Mouse (Mus musculus) kidney, embryonic 14.5 days (tissue): ENCODE measurements around the gene Lmntd1. TPM values are rescaled to one million over a fixed set of nuclear protein-coding genes. Genes with fewer than 3 reads are reported as not detected.

Experiments used
- ATAC-seq: fragments of 200-750 bp; cut with Nextera tagmentation; 2 replicates; pipeline ENCODE4 v1.8.0; 2017; ENCODE audit warnings: moderate number of reproducible peaks, mild to moderate bottlenecking, moderate TSS enrichment, moderate library complexity; ENCODE audit not compliant: low FRiP score, low TSS enrichment
- H3K27ac ChIP-seq: fragments of 300-500 bp; sonication (generic); 2 replicates; pipeline ENCODE4 v1.5.1; 2014; ENCODE audit warnings: low read depth, mild to moderate bottlenecking, low read length, moderate library complexity, mixed read lengths
- H3K27me3 ChIP-seq: fragments of 300-500 bp; sonication (generic); 2 replicates; pipeline ENCODE4 v1.6.1; 2014; ENCODE audit warnings: mild to moderate bottlenecking, low read length; ENCODE audit not compliant: control insufficient read depth, insufficient read depth
- H3K36me3 ChIP-seq: fragments of 300-500 bp; sonication (generic); 2 replicates; pipeline ENCODE4 v1.6.1; 2014; ENCODE audit warnings: low read length, mixed read lengths; ENCODE audit not compliant: control insufficient read depth, insufficient read depth
- H3K4me1 ChIP-seq: fragments of 300-500 bp; sonication (generic); 2 replicates; pipeline ENCODE4 v1.6.1; 2014; ENCODE audit warnings: low read length, mixed read lengths; ENCODE audit not compliant: control insufficient read depth, insufficient read depth
- H3K4me2 ChIP-seq: fragments of 300-500 bp; sonication (generic); replicated peaks from 2 replicates; pipeline ENCODE4 v1.6.1; 2014; ENCODE audit warnings: low read depth, mild to moderate bottlenecking, low read length
- H3K4me3 ChIP-seq: fragments of 300-500 bp; sonication (generic); 2 replicates; pipeline ENCODE4 v1.5.1; 2014; ENCODE audit warnings: mild to moderate bottlenecking, low read length
- H3K9ac ChIP-seq: fragments of 300-500 bp; sonication (generic); 2 replicates; pipeline ENCODE4 v1.6.1; 2014; ENCODE audit warnings: low read depth, mild to moderate bottlenecking, low read length, moderate library complexity
- H3K9me3 ChIP-seq: fragments of 300-500 bp; sonication (generic); 2 replicates; pipeline ENCODE4 v1.6.1; 2016; ENCODE audit warnings: low read length; ENCODE audit not compliant: control insufficient read depth
- WGBS: fragments of 180-500 bp; shearing (Covaris S2); extraction: QIAGEN DNeasy Blood & Tissue Kit; methylation state at CpG from one replicate; pipeline ENCODE4 v1.1.7; 2014; 5-methylcytosine and 5-hydroxymethylcytosine counted together
- polyA plus RNA-seq: library from polyadenylated mRNA; unstranded; fragments of >200 nt; fragmentation: Nextera tagmentation; extraction: Ambion mirVana; gene quantifications from 2 replicates; pipeline ENCODE4 v1.2.1, GENCODE M21; 2014

Gene Lmntd1
- polyA plus RNA-seq, 1 experiment from 2014 or later, result 2.0 TPM

DNA sequence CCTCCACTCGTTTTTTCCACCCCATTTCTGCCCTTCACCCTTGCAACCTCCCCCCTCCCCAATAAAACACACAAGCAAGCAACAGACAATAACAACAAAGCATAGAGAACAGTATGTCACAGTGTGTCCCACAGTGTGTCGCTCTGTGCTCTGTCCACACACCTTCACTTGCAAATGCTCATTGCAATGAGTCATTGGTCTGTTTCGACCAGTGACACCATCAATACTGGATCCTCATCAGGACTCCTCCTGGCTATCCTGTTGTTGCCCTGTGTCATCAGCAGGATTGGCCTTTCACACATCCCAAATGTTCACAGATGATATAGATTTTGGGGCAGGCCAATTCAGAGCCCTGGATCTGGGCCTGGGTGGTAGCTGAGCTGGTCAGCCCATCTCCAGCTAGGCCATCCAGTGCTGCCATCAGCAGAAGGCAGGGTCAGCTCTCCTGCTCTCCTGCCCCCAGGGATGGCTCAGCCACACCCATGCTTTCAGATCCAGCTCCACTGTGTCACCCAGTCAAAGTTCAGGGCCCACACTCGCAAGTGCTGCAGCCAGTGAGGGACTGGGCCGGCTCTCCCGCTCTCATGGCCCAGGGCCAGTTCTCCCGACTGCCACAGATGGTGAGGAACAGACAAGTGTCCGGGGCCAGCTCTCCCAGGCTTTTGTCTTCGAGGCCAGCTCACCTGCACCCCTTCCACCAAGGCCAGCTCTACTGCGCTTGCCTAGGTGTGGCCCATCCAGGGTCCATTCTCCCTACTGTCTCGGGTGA, 267.1 kb downstream of the Lmntd1 start:
- Histone ChIP-seq H3K36me3 (no peaks in the 10 kb centered on the region), H3K9me3 (no peaks in the 10 kb centered on the region), H3K4me1 (no peaks in the 10 kb centered on the region), H3K4me2 (no peak overlapping the region), H3K27me3 (no peaks in the 10 kb centered on the region), H3K9ac (no peak overlapping the region), H3K27ac (no peak overlapping the region), H3K4me3 (no peak overlapping the region)
- WGBS, result 79% methylated on average over 11 of the region's 11 CpGs
- ATAC-seq, result no peak

DNA sequence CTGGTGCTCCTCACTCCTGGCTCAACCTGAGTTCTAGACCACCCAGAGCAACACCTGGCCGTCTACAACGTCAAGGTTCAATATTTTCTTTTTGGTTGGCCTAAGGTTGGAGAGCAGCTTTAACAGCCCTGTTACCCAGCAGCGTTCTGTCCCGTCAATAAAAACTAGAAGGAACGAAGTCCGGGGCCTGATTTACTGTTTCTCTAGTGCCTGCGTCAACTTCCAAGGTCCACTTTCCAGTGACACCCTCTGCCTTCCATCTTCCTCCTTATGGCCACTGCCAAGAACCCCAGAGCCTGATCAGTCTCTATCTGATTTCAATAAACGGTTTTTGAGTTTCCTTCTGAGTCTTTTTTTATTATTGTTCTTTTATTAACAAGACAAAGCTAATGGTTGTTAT, 267.8 kb downstream of the Lmntd1 start:
- Histone ChIP-seq H3K36me3 (no peaks in the 10 kb centered on the region), H3K9me3 (no peaks in the 10 kb centered on the region), H3K4me1 (no peaks in the 10 kb centered on the region), H3K27ac (no peak overlapping the region), H3K4me3 (no peak overlapping the region), H3K9ac (no peak overlapping the region), H3K4me2 (no peak overlapping the region), H3K27me3 (no peaks in the 10 kb centered on the region)
- 65% methylated on average over 8 of the region's 8 CpGs for WGBS
- no peak for ATAC-seq

DNA sequence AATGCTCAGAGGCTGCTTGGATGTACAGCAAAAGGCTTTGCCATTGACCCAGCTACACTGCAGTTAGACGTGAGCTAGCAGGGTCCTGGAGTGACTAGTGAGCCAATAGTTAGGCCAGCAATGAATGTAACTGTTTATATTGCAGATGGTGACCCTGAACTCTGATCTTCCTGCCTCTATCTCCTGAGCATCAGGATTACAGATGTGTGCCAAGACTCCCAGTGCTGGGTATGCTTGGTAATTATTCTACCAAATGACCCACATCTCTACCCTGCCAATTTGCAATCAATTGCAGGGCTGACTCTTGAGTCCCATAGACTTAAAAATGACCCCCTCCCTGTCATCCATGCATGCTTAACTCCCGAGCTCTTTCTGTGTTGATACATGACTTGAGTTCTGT, 269.4 kb downstream of the Lmntd1 start:
- Histone ChIP-seq H3K27me3 (no peaks in the 10 kb centered on the region), H3K4me1 (no peaks in the 10 kb centered on the region), H3K4me2 (no peak overlapping the region), H3K4me3 (no peak overlapping the region), H3K9me3 (no peaks in the 10 kb centered on the region), H3K36me3 (no peaks in the 10 kb centered on the region), H3K9ac (no peak overlapping the region), H3K27ac (no peak overlapping the region)
- WGBS, result 76% methylated on average over 2 of the region's 2 CpGs
- ATAC-seq, result no peak

DNA sequence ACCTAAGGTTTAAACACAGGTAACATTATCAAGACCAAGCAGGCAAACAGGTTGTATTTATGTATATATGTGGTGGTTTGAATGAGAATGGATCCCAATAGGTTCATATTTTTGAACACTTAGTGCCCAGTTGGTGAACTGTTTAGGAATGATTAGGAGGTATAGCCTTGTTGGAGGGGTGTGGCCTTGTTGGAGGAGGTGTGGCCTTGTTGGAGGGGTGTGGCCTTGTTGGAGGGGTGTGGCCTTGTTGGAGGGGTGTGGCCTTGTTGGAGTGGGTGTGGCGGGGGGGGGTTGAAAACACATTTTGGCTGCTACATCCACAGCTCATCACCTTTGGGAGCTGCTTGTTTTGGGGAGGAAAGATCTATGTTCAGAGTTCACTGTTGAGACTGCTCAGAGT, 270.7 kb downstream of the Lmntd1 start:
- Histone ChIP-seq H3K4me3 (no peak overlapping the region), H3K4me1 (no peaks in the 10 kb centered on the region; the same call in 1 of the 2 replicates)
- no peak for ATAC-seq

DNA sequence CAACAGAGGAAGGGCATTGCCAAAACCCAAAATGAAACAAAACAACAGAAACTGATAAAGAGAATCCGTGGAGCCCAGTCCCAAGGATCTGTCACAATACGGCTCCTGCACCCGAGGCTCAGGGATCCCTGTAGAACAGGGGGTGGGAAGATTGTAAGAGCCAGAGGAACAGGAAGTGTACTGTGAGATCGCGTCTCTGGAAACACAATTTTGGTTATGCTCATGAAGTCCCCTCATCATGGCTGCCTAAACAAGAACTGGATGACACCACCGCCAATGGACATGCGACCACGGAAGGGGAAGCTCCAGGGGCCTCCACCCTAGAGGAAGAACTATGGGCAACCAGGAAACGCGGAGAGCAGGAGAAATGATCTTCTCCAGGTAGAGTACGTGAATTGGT, 271.3 kb downstream of the Lmntd1 start:
- Histone ChIP-seq H3K9me3 (no peaks in the 10 kb centered on the region), H3K9ac (no peak overlapping the region), H3K4me2 (no peak overlapping the region), H3K27ac (no peak overlapping the region), H3K4me1 (no peaks in the 10 kb centered on the region; the same call in 1 of the 2 replicates), H3K36me3 (no peaks in the 10 kb centered on the region), H3K4me3 (no peak overlapping the region), H3K27me3 (no peaks in the 10 kb centered on the region)
- ATAC-seq, result no peak
- whole genome bisulfite sequencing, result 89% methylated on average over 11 of the region's 11 CpGs

More for the DNA sequence above, 270.7 kb downstream of the Lmntd1 start:
- no peak overlapping the region for H3K27ac ChIP-seq
- WGBS, result 82% methylated on average over 1 of the region's 1 CpGs
- H3K36me3 ChIP-seq, result no peaks in the 10 kb centered on the region
- H3K9me3 ChIP-seq, result no peaks in the 10 kb centered on the region
- no peak overlapping the region for H3K9ac ChIP-seq
- no peak overlapping the region for H3K4me2 ChIP-seq
- H3K27me3 ChIP-seq, result no peaks in the 10 kb centered on the region

DNA sequence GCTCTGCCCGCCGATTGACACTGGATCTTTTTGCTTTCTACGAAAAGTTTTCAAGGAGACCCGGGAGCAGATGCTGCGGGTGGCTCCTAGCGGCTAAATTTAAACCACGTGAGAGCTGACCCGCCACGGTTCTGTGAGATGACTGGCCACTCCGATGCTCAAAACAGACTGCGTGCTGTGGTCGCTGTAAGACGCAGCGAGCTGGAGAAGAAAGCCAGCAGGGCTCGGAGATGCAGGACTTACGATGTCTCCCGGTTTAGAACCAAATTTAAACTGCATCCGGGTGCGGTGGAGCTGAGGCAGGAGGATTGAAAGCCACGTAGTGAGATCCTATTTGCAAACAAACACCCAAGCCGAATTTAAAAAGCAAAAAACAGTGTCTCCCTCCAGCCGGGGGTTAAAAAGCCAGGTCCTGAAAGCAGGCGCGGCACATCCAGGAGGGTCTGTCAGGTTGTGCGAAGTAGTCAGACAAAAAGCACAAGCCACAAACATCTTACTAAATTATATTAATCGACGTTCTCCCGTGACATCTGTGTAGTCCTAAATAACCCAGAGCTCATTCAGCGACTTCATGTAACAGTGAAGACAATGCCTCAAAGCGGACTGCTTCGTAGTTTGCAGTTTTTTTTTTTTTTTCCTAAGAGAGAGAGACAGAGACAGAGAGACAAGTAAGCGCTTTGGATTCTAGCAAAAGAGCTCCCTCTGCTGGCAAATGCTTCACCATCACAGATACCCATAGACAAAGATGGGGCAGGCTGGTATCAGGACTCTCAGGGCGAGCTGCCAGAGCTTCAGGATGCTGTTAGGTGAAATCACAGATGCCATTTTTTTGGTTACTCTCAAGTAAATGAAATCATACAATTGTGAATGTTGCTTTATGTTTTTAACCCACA, 272.6 kb downstream of the Lmntd1 start:
- Histone ChIP-seq H3K36me3 (no peaks in the 10 kb centered on the region), H3K4me1 (no peaks in the 10 kb centered on the region; the same call in 1 of the 2 replicates), H3K27me3 (no peaks in the 10 kb centered on the region), H3K4me3 (peak overlapping the region; percentile 48), H3K9me3 (no peaks in the 10 kb centered on the region), H3K27ac (peak overlapping the region; percentile 69), H3K4me2 (peak overlapping the region; percentile 94), H3K9ac (peak overlapping the region; percentile 54)
- ATAC-seq, result peak; percentile 28
- WGBS, result under 1% methylated on average over 33 of the region's 33 CpGs

DNA sequence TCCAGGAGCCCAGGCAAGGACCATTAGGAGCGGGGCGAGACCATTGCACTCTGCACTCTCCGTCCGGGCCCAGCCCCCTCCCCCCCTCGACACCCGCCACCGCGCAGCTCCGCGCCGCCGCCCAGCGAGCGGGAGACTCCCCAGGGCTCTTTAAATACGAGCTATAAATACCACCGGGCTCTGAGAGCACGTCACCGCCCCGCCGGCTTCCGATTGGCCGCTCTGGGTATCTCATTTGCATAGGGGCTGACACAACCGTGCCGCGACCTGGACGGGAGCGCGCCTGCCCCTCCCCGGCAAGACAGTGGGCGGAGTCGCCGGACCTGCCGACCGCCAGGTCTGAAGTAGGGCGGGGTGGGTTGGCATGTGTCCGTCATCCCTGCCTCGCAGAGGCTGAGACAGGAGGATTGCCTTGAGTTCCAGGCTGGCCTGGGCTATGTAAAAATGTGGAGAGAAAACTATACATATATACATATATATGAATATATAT, 273.4 kb downstream of the Lmntd1 start:
- H3K4me2 ChIP-seq, result peak overlapping the region; percentile 94
- no peaks in the 10 kb centered on the region; the same call in 1 of the 2 replicates for H3K4me1 ChIP-seq
- H3K4me3 ChIP-seq, result peak overlapping the region; percentile 48
- H3K27ac ChIP-seq, result peak overlapping the region; percentile 85
- WGBS, result under 1% methylated on average over 35 of the region's 37 CpGs
- ATAC-seq, result peak; percentile 97
- no peaks in the 10 kb centered on the region for H3K9me3 ChIP-seq
- H3K9ac ChIP-seq, result peak overlapping the region; percentile 28; the same call in 1 of the 2 replicates
- H3K27me3 ChIP-seq, result no peaks in the 10 kb centered on the region
- no peaks in the 10 kb centered on the region for H3K36me3 ChIP-seq

DNA sequence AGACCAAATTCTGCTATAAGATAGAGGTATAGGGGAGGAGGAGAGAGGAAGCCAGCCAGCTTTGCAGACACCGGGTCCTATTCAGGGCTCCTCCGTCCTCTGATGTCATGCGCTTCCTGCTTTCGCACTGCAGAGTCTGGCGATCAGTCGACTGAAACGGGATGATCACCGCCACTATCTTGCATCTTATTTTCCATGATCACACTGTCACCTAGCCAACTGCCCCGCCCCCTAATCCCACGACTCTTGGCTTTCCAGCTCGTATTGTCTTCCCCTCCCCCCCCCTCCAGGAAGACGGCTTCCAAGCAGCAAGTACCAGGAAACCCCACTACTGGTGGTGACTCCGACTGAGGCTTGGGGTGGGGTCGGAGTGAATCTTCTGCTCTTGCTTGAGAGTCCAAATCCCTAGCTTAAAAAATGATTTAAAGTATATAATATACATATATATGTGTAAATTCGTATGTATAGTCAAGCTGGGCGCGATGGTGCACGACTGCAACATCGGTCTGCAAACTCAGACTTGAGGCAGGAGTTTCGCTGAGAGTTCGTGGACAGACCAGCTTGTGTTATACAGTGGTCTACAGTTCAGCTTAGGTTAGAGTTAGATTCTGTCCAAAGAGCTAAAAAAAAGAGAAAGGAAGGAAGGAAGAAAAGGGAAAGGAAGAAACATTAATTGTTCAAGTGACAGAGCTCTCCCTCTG, 274.0 kb downstream of the Lmntd1 start:
- peak; percentile 29 for ATAC-seq
- Histone ChIP-seq H3K4me2 (peak overlapping the region; percentile 94), H3K9me3 (no peaks in the 10 kb centered on the region), H3K4me3 (peak overlapping the region; percentile 48), H3K4me1 (no peaks in the 10 kb centered on the region; the same call in 1 of the 2 replicates), H3K36me3 (no peaks in the 10 kb centered on the region), H3K9ac (peak overlapping the region; percentile 28; the same call in 1 of the 2 replicates), H3K27me3 (no peaks in the 10 kb centered on the region), H3K27ac (peak overlapping the region; percentile 85)
- under 1% methylated on average over 21 of the region's 21 CpGs for WGBS
